Mouse (Mus musculus) midbrain, embryonic 11.5 days (tissue): Measurements from ENCODE around the gene Krt19. TPM values are rescaled to one million over a fixed set of nuclear protein-coding genes. Genes with fewer than 3 reads are reported as not detected.
A peak's percentile ranks its signal among the peaks of the same experiment; 100 is the strongest.

Source experiments
- ATAC-seq: fragments of 200-750 bp; cut with Nextera tagmentation; 2 replicates; pipeline ENCODE4 v1.8.0; 2017; ENCODE audit warnings: moderate TSS enrichment, moderate library complexity; ENCODE audit not compliant: low FRiP score
- DNase-seq: peaks from one replicate; pipeline ENCODE4 v3.0.0; 2015; ENCODE audit warnings: low spot score; ENCODE audit errors: missing footprints
- H3K27ac ChIP-seq: fragments of 300-500 bp; sonication (generic); 2 replicates; pipeline ENCODE4 v1.5.1; 2014; ENCODE audit warnings: low read depth, low read length
- H3K27me3 ChIP-seq: fragments of 300-500 bp; sonication (generic); 2 replicates; pipeline ENCODE4 v1.6.1; 2014; ENCODE audit warnings: mild to moderate bottlenecking, low read length, moderate library complexity, mixed read lengths; ENCODE audit not compliant: control insufficient read depth, insufficient read depth
- H3K36me3 ChIP-seq: fragments of 300-500 bp; sonication (generic); 2 replicates; pipeline ENCODE4 v1.6.1; 2014; ENCODE audit warnings: mild to moderate bottlenecking, low read length, moderate library complexity, mixed read lengths; ENCODE audit not compliant: control insufficient read depth, insufficient read depth
- H3K4me1 ChIP-seq: fragments of 300-500 bp; sonication (generic); 2 replicates; pipeline ENCODE4 v1.6.1; 2014; ENCODE audit warnings: low read length; ENCODE audit not compliant: control insufficient read depth, insufficient read depth
- H3K4me2 ChIP-seq: fragments of 300-500 bp; sonication (generic); 2 replicates; pipeline ENCODE4 v1.6.1; 2014; ENCODE audit warnings: mild to moderate bottlenecking, moderate library complexity
- H3K4me3 ChIP-seq: fragments of 300-500 bp; sonication (generic); 2 replicates; pipeline ENCODE4 v1.5.1; 2014; ENCODE audit warnings: low read depth, low read length
- H3K9ac ChIP-seq: fragments of 300-500 bp; sonication (generic); 2 replicates; pipeline ENCODE4 v1.6.1; 2014; ENCODE audit warnings: low read length
- H3K9me3 ChIP-seq: fragments of 300-500 bp; sonication (generic); 2 replicates; pipeline ENCODE4 v1.6.1; 2016; ENCODE audit warnings: low read length; ENCODE audit not compliant: control insufficient read depth
- WGBS: fragments of 180-500 bp; shearing (Covaris S2); extraction: QIAGEN DNeasy Blood & Tissue Kit; methylation state at CpG from one replicate; pipeline ENCODE4 v1.1.7; 2014; 5-methylcytosine and 5-hydroxymethylcytosine counted together
- polyA plus RNA-seq: library from polyadenylated mRNA; unstranded; fragments of >200 nt; fragmentation: Nextera tagmentation; extraction: Ambion mirVana; gene quantifications from 2 replicates; pipeline ENCODE4 v1.2.1, GENCODE M21; 2014

Krt19 gene
- polyA plus RNA-seq, 1 experiment from 2014 or later = 3.2 TPM

- ATAC-seq (no peak), DNase-seq (no peak)
- Histone ChIP-seq H3K9ac (no peak overlapping the region), H3K4me3 (no peak overlapping the region), H3K4me1 (no peaks in the 10 kb centered on the region), H3K27me3 (no peaks in the 10 kb centered on the region), H3K4me2 (no peak overlapping the region), H3K36me3 (no peaks in the 10 kb centered on the region), H3K27ac (no peak overlapping the region), H3K9me3 (no peaks in the 10 kb centered on the region)
- 89% methylated on average over 8 of the region's 8 CpGs for WGBS
These were observed 19.6 kb upstream of the Krt19 start for GRCm38 (mm10) chr11:100168071-100168470.

- no peak overlapping the region for H3K4me3 ChIP-seq
- H3K36me3 ChIP-seq = no peaks in the 10 kb centered on the region
- WGBS = 70% methylated on average over 7 of the region's 7 CpGs
- no peaks in the 10 kb centered on the region for H3K4me1 ChIP-seq
- H3K4me2 ChIP-seq = no peak overlapping the region
- no peaks in the 10 kb centered on the region for H3K27me3 ChIP-seq
- no peak overlapping the region for H3K27ac ChIP-seq
- no peak for DNase-seq
- ATAC-seq = no peak
- H3K9me3 ChIP-seq = no peaks in the 10 kb centered on the region
- H3K9ac ChIP-seq = no peak overlapping the region
These were observed 15.9 kb upstream of the Krt19 start for GRCm38 (mm10) chr11:100164392-100164791.

GRCm38 (mm10) chr11:100157908-100158477 is 9.5 kb upstream of the Krt19 start:
- no peak overlapping the region for H3K9ac ChIP-seq
- no peaks in the 10 kb centered on the region for H3K36me3 ChIP-seq
- H3K4me1 ChIP-seq = no peaks in the 10 kb centered on the region
- no peak overlapping the region for H3K4me3 ChIP-seq
- 68% methylated on average over 6 of the region's 6 CpGs for WGBS
- no peaks in the 10 kb centered on the region for H3K27me3 ChIP-seq
- ATAC-seq = no peak
- H3K9me3 ChIP-seq = no peaks in the 10 kb centered on the region
- DNase-seq = no peak
- no peak overlapping the region for H3K27ac ChIP-seq
- H3K4me2 ChIP-seq = no peak overlapping the region

- H3K9me3 ChIP-seq = no peaks in the 10 kb centered on the region
- no peaks in the 10 kb centered on the region for H3K27me3 ChIP-seq
- no peak overlapping the region for H3K4me2 ChIP-seq
- H3K4me3 ChIP-seq = no peak overlapping the region
- no peaks in the 10 kb centered on the region for H3K36me3 ChIP-seq
- ATAC-seq (no peak), DNase-seq (no peak)
- 75% methylated on average over 3 of the region's 3 CpGs for WGBS
- no peaks in the 10 kb centered on the region for H3K4me1 ChIP-seq
- H3K27ac ChIP-seq = no peak overlapping the region
- H3K9ac ChIP-seq = no peak overlapping the region
These were observed 8.9 kb upstream of the Krt19 start for GRCm38 (mm10) chr11:100157331-100157730.

GRCm38 (mm10) chr11:100155497-100156255 is 7.2 kb upstream of the Krt19 start:
- Histone ChIP-seq H3K9ac (no peak overlapping the region), H3K4me2 (no peak overlapping the region), H3K9me3 (no peaks in the 10 kb centered on the region), H3K27me3 (no peaks in the 10 kb centered on the region), H3K4me3 (no peak overlapping the region), H3K4me1 (no peaks in the 10 kb centered on the region), H3K27ac (no peak overlapping the region), H3K36me3 (no peaks in the 10 kb centered on the region)
- DNase-seq (no peak), ATAC-seq (no peak)
- 79% methylated on average over 8 of the region's 8 CpGs for WGBS

GRCm38 (mm10) chr11:100147566-100148353 is 705 bp downstream of the Krt19 start:
- H3K4me2 ChIP-seq = no peak overlapping the region
- H3K4me3 ChIP-seq = no peak overlapping the region
- WGBS = 70% methylated on average over 5 of the region's 5 CpGs
- no peaks in the 10 kb centered on the region for H3K36me3 ChIP-seq
- H3K9ac ChIP-seq = no peak overlapping the region
- H3K27ac ChIP-seq = no peak overlapping the region
- H3K4me1 ChIP-seq = peaks cover 4% of the 10 kb centered on the region
- peaks cover 14% of the 10 kb centered on the region for H3K27me3 ChIP-seq
- DNase-seq (no peak), ATAC-seq (no peak)
- no peaks in the 10 kb centered on the region for H3K9me3 ChIP-seq

GRCm38 (mm10) chr11:100145858-100146560 is 2.5 kb downstream of the Krt19 start:
- peak; percentile 87 for DNase-seq
- Histone ChIP-seq H3K9me3 (no peaks in the 10 kb centered on the region), H3K36me3 (no peaks in the 10 kb centered on the region), H3K27ac (no peak overlapping the region), H3K9ac (no peak overlapping the region), H3K27me3 (peaks cover 14% of the 10 kb centered on the region), H3K4me3 (peak overlapping the region; percentile 17), H3K4me2 (peak overlapping the region; percentile 49), H3K4me1 (peaks cover 4% of the 10 kb centered on the region)
- 4% methylated on average over 13 of the region's 13 CpGs for WGBS
- no peak for ATAC-seq

- 1% methylated on average over 20 of the region's 20 CpGs for WGBS
These were observed 3.4 kb downstream of the Krt19 start for GRCm38 (mm10) chr11:100145104-100145503.

More at GRCm38 (mm10) chr11:100145104-100145503, 3.4 kb downstream of the Krt19 start:
- H3K27ac ChIP-seq = no peak overlapping the region
- no peak overlapping the region for H3K9ac ChIP-seq
- peaks cover 4% of the 10 kb centered on the region for H3K4me1 ChIP-seq
- ATAC-seq (no peak), DNase-seq (peak; percentile 89)
- H3K4me3 ChIP-seq = peak overlapping the region; percentile 17
- no peaks in the 10 kb centered on the region for H3K9me3 ChIP-seq
- peak overlapping the region; percentile 49 for H3K4me2 ChIP-seq
- H3K36me3 ChIP-seq = no peaks in the 10 kb centered on the region
- peaks cover 14% of the 10 kb centered on the region for H3K27me3 ChIP-seq
